Mouse (Mus musculus): ENCODE data around the gene Eif5. TPM values are rescaled to one million over a fixed set of nuclear protein-coding genes. Genes with fewer than 3 reads are reported as not detected.
A peak's percentile ranks its signal among the peaks of the same experiment; 100 is the strongest.

Eif5 gene
- polyA plus RNA-seq, 1 experiment from 2014 or later, result 511 TPM

GRCm38 (mm10) chr12:111572406-111572805 lies 34.6 kb downstream of the Eif5 start:
- Histone ChIP-seq H3K27me3 (no peaks in the 10 kb centered on the region), H3K9ac (no peak overlapping the region), H3K27ac (no peak overlapping the region), H3K4me3 (no peak overlapping the region), H3K4me1 (peaks cover 22% of the 10 kb centered on the region), H3K9me3 (no peaks in the 10 kb centered on the region), H3K36me3 (no peaks in the 10 kb centered on the region), H3K4me2 (no peak overlapping the region)
- ATAC-seq (ENCODE audit: insufficient number of reproducible peaks, low FRiP score, low TSS enrichment, low read depth), result no peak
- WGBS, result 69% methylated on average over 7 of the region's 7 CpGs

- Histone ChIP-seq H3K4me3 (peak overlapping the region; percentile 99), H3K36me3 (no peaks in the 10 kb centered on the region), H3K27ac (peak overlapping the region; percentile 80; the same call in 1 of the 2 replicates), H3K4me2 (peak overlapping the region; percentile 76), H3K9me3 (no peaks in the 10 kb centered on the region), H3K4me1 (peaks cover 22% of the 10 kb centered on the region), H3K9ac (peak overlapping the region; percentile 15; the same call in 1 of the 2 replicates), H3K27me3 (no peaks in the 10 kb centered on the region)
- ATAC-seq (ENCODE audit: insufficient number of reproducible peaks, low FRiP score, low TSS enrichment, low read depth), result no peak
- WGBS, result 39% methylated on average over 6 of the region's 6 CpGs
Observed at GRCm38 (mm10) chr12:111573315-111573714, 35.5 kb downstream of the Eif5 start.

- no peaks in the 10 kb centered on the region for H3K36me3 ChIP-seq
- peak; percentile 97 for ATAC-seq (ENCODE audit: insufficient number of reproducible peaks, low FRiP score, low TSS enrichment, low read depth)
- under 1% methylated on average over 70 of the region's 75 CpGs for WGBS
- H3K27me3 ChIP-seq, result no peaks in the 10 kb centered on the region
- peak within 1 kb of the TSS; percentile 98 for H3K9ac ChIP-seq
- H3K9me3 ChIP-seq, result no peaks in the 10 kb centered on the region
- H3K27ac ChIP-seq, result peak within 1 kb of the TSS; percentile 96
- H3K4me1 ChIP-seq, result peaks cover 22% of the 10 kb centered on the region
- peak within 1 kb of the TSS; percentile 99 for H3K4me3 ChIP-seq
- H3K4me2 ChIP-seq, result peak within 1 kb of the TSS; percentile 76
Observed at GRCm38 (mm10) chr12:111574074-111574886, 36.5 kb downstream of the Eif5 start, which contains the start of gene Mark3. Gene Mark3 (plus strand): TSS chr12:111574523.

- Histone ChIP-seq H3K36me3 (no peaks in the 10 kb centered on the region), H3K4me3 (peak overlapping the region; percentile 99), H3K9ac (peak overlapping the region; percentile 98), H3K4me2 (peak overlapping the region; percentile 76), H3K27me3 (no peaks in the 10 kb centered on the region), H3K9me3 (no peaks in the 10 kb centered on the region), H3K4me1 (peaks cover 22% of the 10 kb centered on the region), H3K27ac (peak overlapping the region; percentile 96)
- ATAC-seq (ENCODE audit: insufficient number of reproducible peaks, low FRiP score, low TSS enrichment, low read depth), result peak; percentile 20; the same call in 1 of the 2 replicates
- under 1% methylated on average over 58 of the region's 58 CpGs for WGBS
Observed at GRCm38 (mm10) chr12:111574887-111575838, 37.3 kb downstream of the Eif5 start.

GRCm38 (mm10) chr12:111583058-111583457 lies 45.2 kb downstream of the Eif5 start:
- Histone ChIP-seq H3K27ac (no peak overlapping the region), H3K4me2 (no peak overlapping the region), H3K4me1 (no peaks in the 10 kb centered on the region), H3K9ac (no peak overlapping the region), H3K27me3 (no peaks in the 10 kb centered on the region), H3K4me3 (no peak overlapping the region), H3K36me3 (no peaks in the 10 kb centered on the region), H3K9me3 (no peaks in the 10 kb centered on the region)
- no peak for ATAC-seq (ENCODE audit: insufficient number of reproducible peaks, low FRiP score, low TSS enrichment, low read depth)
- WGBS, result 96% methylated on average over 1 of the region's 1 CpGs

- Histone ChIP-seq H3K36me3 (no peaks in the 10 kb centered on the region), H3K4me1 (no peaks in the 10 kb centered on the region), H3K27ac (no peak overlapping the region), H3K4me2 (no peak overlapping the region), H3K9me3 (no peaks in the 10 kb centered on the region), H3K4me3 (no peak overlapping the region), H3K9ac (no peak overlapping the region), H3K27me3 (no peaks in the 10 kb centered on the region)
- no peak for ATAC-seq (ENCODE audit: insufficient number of reproducible peaks, low FRiP score, low TSS enrichment, low read depth)
- 65% methylated on average over 1 of the region's 1 CpGs for WGBS
Observed at GRCm38 (mm10) chr12:111584401-111584800, 46.6 kb downstream of the Eif5 start.

GRCm38 (mm10) chr12:111587252-111587651 lies 49.4 kb downstream of the Eif5 start:
- no peaks in the 10 kb centered on the region for H3K27me3 ChIP-seq
- no peak overlapping the region for H3K9ac ChIP-seq
- no peak overlapping the region for H3K4me2 ChIP-seq
- H3K27ac ChIP-seq, result no peak overlapping the region
- no peaks in the 10 kb centered on the region for H3K9me3 ChIP-seq
- 75% methylated on average over 12 of the region's 12 CpGs for WGBS
- ATAC-seq (ENCODE audit: insufficient number of reproducible peaks, low FRiP score, low TSS enrichment, low read depth), result no peak
- no peaks in the 10 kb centered on the region for H3K4me1 ChIP-seq
- H3K36me3 ChIP-seq, result no peaks in the 10 kb centered on the region
- no peak overlapping the region for H3K4me3 ChIP-seq

- H3K9me3 ChIP-seq, result no peaks in the 10 kb centered on the region
- H3K36me3 ChIP-seq, result peaks cover 41% of the 10 kb centered on the region
- no peak overlapping the region for H3K4me2 ChIP-seq
- 82% methylated on average over 14 of the region's 14 CpGs for WGBS
- no peaks in the 10 kb centered on the region for H3K27me3 ChIP-seq
- no peak overlapping the region for H3K4me3 ChIP-seq
- H3K9ac ChIP-seq, result no peak overlapping the region
- no peak overlapping the region for H3K27ac ChIP-seq
- H3K4me1 ChIP-seq, result no peaks in the 10 kb centered on the region
- no peak for ATAC-seq (ENCODE audit: insufficient number of reproducible peaks, low FRiP score, low TSS enrichment, low read depth)
Observed at GRCm38 (mm10) chr12:111592407-111593021, 54.7 kb downstream of the Eif5 start.

GRCm38 (mm10) chr12:111593775-111594174 lies 56.0 kb downstream of the Eif5 start:
- no peaks in the 10 kb centered on the region for H3K9me3 ChIP-seq
- H3K4me2 ChIP-seq, result no peak overlapping the region
- H3K4me1 ChIP-seq, result no peaks in the 10 kb centered on the region
- peaks cover 52% of the 10 kb centered on the region for H3K36me3 ChIP-seq
- no peaks in the 10 kb centered on the region for H3K27me3 ChIP-seq
- no peak overlapping the region for H3K27ac ChIP-seq
- H3K9ac ChIP-seq, result no peak overlapping the region
- no peak overlapping the region for H3K4me3 ChIP-seq
- no peak for ATAC-seq (ENCODE audit: insufficient number of reproducible peaks, low FRiP score, low TSS enrichment, low read depth)
- WGBS, result 79% methylated on average over 2 of the region's 2 CpGs
